Mouse (Mus musculus): ENCODE data around the gene Ccdc82. TPM values are rescaled to one million over a fixed set of nuclear protein-coding genes. Genes with fewer than 3 reads are reported as not detected.

Gene Ccdc82
- polyA plus RNA-seq (2017; shearing (Covaris generic)) = 33.5 TPM

DNA sequence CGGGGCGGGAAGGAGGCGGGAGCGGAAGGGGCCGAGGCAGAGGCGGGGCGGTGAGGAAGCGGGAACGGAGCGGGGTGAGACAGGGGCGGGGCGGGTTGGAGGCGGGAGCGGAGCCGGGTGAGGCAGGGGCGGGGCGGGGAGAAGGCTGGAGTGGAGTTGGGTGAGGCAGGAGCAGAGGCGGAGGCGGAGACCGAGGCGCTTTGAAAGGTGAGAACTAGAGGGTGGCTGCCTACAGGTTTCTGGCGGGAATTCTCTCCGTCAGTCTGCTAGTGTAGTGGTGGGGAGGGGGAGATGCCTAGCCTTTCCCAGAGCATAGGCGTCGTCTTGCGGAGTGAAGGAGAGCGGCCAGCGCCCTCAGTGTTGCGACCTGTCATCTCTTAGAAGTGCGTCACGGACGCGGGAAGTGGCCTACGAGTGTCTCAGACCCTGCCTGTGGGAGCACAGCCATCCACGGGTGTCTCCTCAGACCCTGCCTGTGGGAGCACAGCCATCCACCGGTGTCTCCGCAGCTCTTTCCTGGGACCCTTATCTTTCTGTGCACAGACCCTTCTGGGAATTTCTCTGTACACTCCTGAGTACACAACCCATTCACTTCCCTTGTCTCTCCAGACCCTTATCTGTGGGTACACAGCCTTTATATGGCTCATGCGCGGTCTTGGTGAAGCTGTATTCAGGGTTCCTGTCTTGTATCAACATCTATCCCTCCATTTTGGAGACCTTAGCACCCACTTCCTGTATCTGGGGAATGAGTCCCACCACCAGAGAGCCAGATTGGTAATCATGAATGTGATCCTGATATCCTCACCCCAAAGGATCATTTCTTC, at the start of gene Ccdc82:
Gene Ccdc82 (plus strand): TSS at position 141 of the 824 bp plus-strand sequence.

DNA sequence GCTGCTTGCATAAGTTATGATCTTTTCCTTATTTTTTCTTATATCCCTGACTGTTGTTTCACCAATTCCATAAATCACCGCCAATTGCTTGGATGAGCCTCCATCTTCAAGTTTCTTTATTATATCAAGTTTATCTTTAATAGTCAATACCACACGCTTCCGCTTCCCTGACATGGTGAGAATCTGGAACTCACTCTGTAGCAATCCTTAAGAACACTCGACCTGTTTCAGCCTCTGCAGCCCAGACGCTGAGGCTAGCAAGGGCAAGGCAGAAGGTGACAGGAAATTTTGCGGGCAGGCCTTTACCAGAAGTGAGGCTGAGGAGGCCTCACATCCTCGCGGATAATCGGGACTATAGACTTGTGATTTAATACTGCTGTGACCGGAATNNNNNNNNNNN, 1.3 kb upstream of the Ccdc82 start, which contains the start of gene Jrkl:
Gene Jrkl (minus strand): TSS at position 349 of the 400 bp plus-strand sequence.

GRCm38 (mm10) chr9:13297668-13298512, 51.1 kb downstream of the Ccdc82 start, which contains the start of gene Maml2:
Gene Maml2, plus strand, starts transcription at chr9:13297957.

Other genes starting within 250 kb of the Ccdc82 start
- 2.2 TPM for gene Jrkl, start 1.1 kb upstream of the Ccdc82 start, polyA plus RNA-seq (2017; shearing (Covaris generic))
- gene Maml2, start 51.0 kb downstream of the Ccdc82 start, polyA plus RNA-seq (2017; shearing (Covaris generic)) = 21.9 TPM
- not detected for gene Gm17571, start 199.8 kb downstream of the Ccdc82 start, polyA plus RNA-seq (2017; shearing (Covaris generic))

Data from effector memory CD4-positive, alpha-beta T cell, adult 5 months (primary cell).